Mouse (Mus musculus): ENCODE measurements around the gene Rmdn3. TPM values are rescaled to one million over a fixed set of nuclear protein-coding genes. Genes with fewer than 3 reads are reported as not detected.

The Rmdn3 gene
- 17.6 TPM in 2 replicates for polyA plus RNA-seq (2012; rRNA removed)

GRCm38 (mm10) chr2:119156681-119157572, at the start of gene Rmdn3:
Gene Rmdn3 (minus strand): TSS chr2:119157034.
- WGBS: 1% methylated on average over 57 of the region's 57 CpGs
- DNase-seq: peak; percentile 95
- Histone ChIP-seq H3K4me3 (replicated peaks; ENCODE audit: extremely low read depth, low read depth, low read length) (peak within 1 kb of the TSS; percentile 94), H3K4me1 (ENCODE audit: control insufficient read depth, insufficient read depth, low read length) (peaks cover 8% of the 10 kb centered on the region; the same call in 1 of the 2 replicates)
- TF ChIP-seq POLR2A (IDR thresholded peaks at IDR 0.05; ENCODE audit: borderline replicate concordance, extremely low read depth, low read depth, low read length) (peak; percentile 61; the same call in 1 of the 2 replicates), CTCF (IDR thresholded peaks at IDR 0.05; ENCODE audit: insufficient read depth, low read length) (no peak)

GRCm38 (mm10) chr2:119203871-119204460, 47.1 kb upstream of the Rmdn3 start:
- 44% methylated on average over 4 of the region's 4 CpGs for WGBS
- Histone ChIP-seq H3K4me3 (replicated peaks; ENCODE audit: extremely low read depth, low read depth, low read length) (no peak overlapping the region), H3K4me1 (ENCODE audit: control insufficient read depth, insufficient read depth, low read length) (peaks cover 9% of the 10 kb centered on the region)
- no peak for DNase-seq
- no peak for TF ChIP-seq CTCF (IDR thresholded peaks at IDR 0.05; ENCODE audit: insufficient read depth, low read length)
- TF ChIP-seq POLR2A (IDR thresholded peaks at IDR 0.05; ENCODE audit: borderline replicate concordance, extremely low read depth, low read depth, low read length): no peak

GRCm38 (mm10) chr2:119202914-119203453, 46.1 kb upstream of the Rmdn3 start:
- 33% methylated on average over 5 of the region's 5 CpGs for WGBS
- TF ChIP-seq CTCF (IDR thresholded peaks at IDR 0.05; ENCODE audit: insufficient read depth, low read length) (no peak), POLR2A (IDR thresholded peaks at IDR 0.05; ENCODE audit: borderline replicate concordance, extremely low read depth, low read depth, low read length) (no peak)
- peaks cover 11% of the 10 kb centered on the region for H3K4me1 ChIP-seq (ENCODE audit: control insufficient read depth, insufficient read depth, low read length)
- H3K4me3 ChIP-seq (replicated peaks; ENCODE audit: extremely low read depth, low read depth, low read length): no peak overlapping the region
- DNase-seq: no peak

GRCm38 (mm10) chr2:119198934-119199333, 42.1 kb upstream of the Rmdn3 start:
- Histone ChIP-seq H3K4me3 (replicated peaks; ENCODE audit: extremely low read depth, low read depth, low read length) (no peak overlapping the region), H3K4me1 (ENCODE audit: control insufficient read depth, insufficient read depth, low read length) (peaks cover 11% of the 10 kb centered on the region)
- no peak for DNase-seq
- no peak for TF ChIP-seq CTCF (IDR thresholded peaks at IDR 0.05; ENCODE audit: insufficient read depth, low read length)
- TF ChIP-seq POLR2A (IDR thresholded peaks at IDR 0.05; ENCODE audit: borderline replicate concordance, extremely low read depth, low read depth, low read length): no peak
- WGBS: 67% methylated on average over 3 of the region's 3 CpGs

- peaks cover 7% of the 10 kb centered on the region for H3K4me1 ChIP-seq (ENCODE audit: control insufficient read depth, insufficient read depth, low read length)
- 55% methylated on average over 1 of the region's 1 CpGs for WGBS
- no peak overlapping the region for H3K4me3 ChIP-seq (replicated peaks; ENCODE audit: extremely low read depth, low read depth, low read length)
- TF ChIP-seq CTCF (IDR thresholded peaks at IDR 0.05; ENCODE audit: insufficient read depth, low read length) (no peak), POLR2A (IDR thresholded peaks at IDR 0.05; ENCODE audit: borderline replicate concordance, extremely low read depth, low read depth, low read length) (no peak)
- DNase-seq: no peak
These were observed 41.2 kb upstream of the Rmdn3 start for GRCm38 (mm10) chr2:119198049-119198448.

GRCm38 (mm10) chr2:119197493-119197892, 40.7 kb upstream of the Rmdn3 start:
- DNase-seq: no peak
- Histone ChIP-seq H3K4me3 (replicated peaks; ENCODE audit: extremely low read depth, low read depth, low read length) (no peak overlapping the region), H3K4me1 (ENCODE audit: control insufficient read depth, insufficient read depth, low read length) (peaks cover 2% of the 10 kb centered on the region; the same call in 1 of the 2 replicates)
- TF ChIP-seq CTCF (IDR thresholded peaks at IDR 0.05; ENCODE audit: insufficient read depth, low read length) (no peak), POLR2A (IDR thresholded peaks at IDR 0.05; ENCODE audit: borderline replicate concordance, extremely low read depth, low read depth, low read length) (no peak)
- 47% methylated on average over 1 of the region's 1 CpGs for WGBS

- DNase-seq: no peak
- Histone ChIP-seq H3K4me3 (replicated peaks; ENCODE audit: extremely low read depth, low read depth, low read length) (no peak overlapping the region), H3K4me1 (ENCODE audit: control insufficient read depth, insufficient read depth, low read length) (0 out of 2 replicates have a peak, but pooled peaks cover 2% of the 10 kb centered on the region)
- WGBS: 63% methylated on average over 4 of the region's 4 CpGs
- TF ChIP-seq POLR2A (IDR thresholded peaks at IDR 0.05; ENCODE audit: borderline replicate concordance, extremely low read depth, low read depth, low read length) (no peak), CTCF (IDR thresholded peaks at IDR 0.05; ENCODE audit: insufficient read depth, low read length) (no peak)
These were observed 39.7 kb upstream of the Rmdn3 start for GRCm38 (mm10) chr2:119196316-119197108.

- Histone ChIP-seq H3K4me3 (replicated peaks; ENCODE audit: extremely low read depth, low read depth, low read length) (no peak overlapping the region), H3K4me1 (ENCODE audit: control insufficient read depth, insufficient read depth, low read length) (peaks cover 3% of the 10 kb centered on the region)
- no peak for TF ChIP-seq CTCF (IDR thresholded peaks at IDR 0.05; ENCODE audit: insufficient read depth, low read length)
- no peak for TF ChIP-seq POLR2A (IDR thresholded peaks at IDR 0.05; ENCODE audit: borderline replicate concordance, extremely low read depth, low read depth, low read length)
- no peak for DNase-seq
- 77% methylated on average over 5 of the region's 5 CpGs for WGBS
These were observed 37.3 kb upstream of the Rmdn3 start for GRCm38 (mm10) chr2:119194140-119194539.

- TF ChIP-seq CTCF (IDR thresholded peaks at IDR 0.05; ENCODE audit: insufficient read depth, low read length) (no peak), POLR2A (IDR thresholded peaks at IDR 0.05; ENCODE audit: borderline replicate concordance, extremely low read depth, low read depth, low read length) (no peak)
- WGBS: 61% methylated on average over 5 of the region's 5 CpGs
- no peak overlapping the region for H3K4me3 ChIP-seq (replicated peaks; ENCODE audit: extremely low read depth, low read depth, low read length)
- no peak for DNase-seq
- peaks cover 3% of the 10 kb centered on the region for H3K4me1 ChIP-seq (ENCODE audit: control insufficient read depth, insufficient read depth, low read length)
These were observed 34.1 kb upstream of the Rmdn3 start for GRCm38 (mm10) chr2:119190969-119191368.
